Mouse (Mus musculus): ENCODE data around the gene Plch2.

DNA sequence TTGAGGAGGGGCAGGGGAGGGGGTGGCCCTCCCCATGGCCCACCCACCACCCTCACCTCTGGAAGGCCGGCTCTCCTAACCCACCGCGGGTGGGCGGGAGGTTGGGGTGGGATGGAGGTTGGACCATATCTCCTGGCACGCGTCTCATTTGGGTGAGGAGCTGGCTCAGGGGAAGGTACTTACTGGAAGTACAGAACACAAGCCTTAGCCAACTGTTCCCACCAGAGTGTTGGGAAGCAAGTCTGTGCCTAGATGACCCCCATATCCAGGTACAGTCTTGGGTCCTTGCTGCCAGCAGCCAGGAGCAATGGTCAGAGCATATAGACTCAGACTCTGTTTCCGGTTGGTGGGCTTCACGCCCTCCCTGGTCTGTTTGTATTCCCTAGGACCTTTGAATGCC, 98.0 kb downstream of the Plch2 start:
- TF ChIP-seq TAL1 (IDR thresholded peaks at IDR 0.05; ENCODE audit: low read length) = no peak
- no peak for TF ChIP-seq GATA1 (IDR thresholded peaks at IDR 0.05; ENCODE audit: low read length)

Measured in erythroblast, embryonic 14.5 days (primary cell).